Mouse (Mus musculus): Measurements from ENCODE around the gene Slc10a6. TPM values are rescaled to one million over a fixed set of nuclear protein-coding genes. Genes with fewer than 3 reads are reported as not detected.
A peak's percentile ranks its signal among the peaks of the same experiment; 100 is the strongest.

Gene Slc10a6
- polyA plus RNA-seq, 1 experiment from 2014 or later = 8.4 TPM

GRCm38 (mm10) chr5:103612316-103612715, 16.9 kb downstream of the Slc10a6 start:
- Histone ChIP-seq H3K27ac (no peak overlapping the region), H3K9me3 (no peaks in the 10 kb centered on the region), H3K4me1 (peaks cover 2% of the 10 kb centered on the region; the same call in 1 of the 2 replicates), H3K36me3 (no peaks in the 10 kb centered on the region), H3K4me2 (no peak overlapping the region), H3K9ac (no peak overlapping the region), H3K4me3 (no peak overlapping the region), H3K27me3 (no peaks in the 10 kb centered on the region)
- 79% methylated on average over 7 of the region's 7 CpGs for WGBS
- no peak for ATAC-seq (ENCODE audit: insufficient number of reproducible peaks, low FRiP score, low TSS enrichment, low read depth)

GRCm38 (mm10) chr5:103610856-103611472, 18.2 kb downstream of the Slc10a6 start:
- H3K27me3 ChIP-seq = no peaks in the 10 kb centered on the region
- ATAC-seq (ENCODE audit: insufficient number of reproducible peaks, low FRiP score, low TSS enrichment, low read depth) = no peak
- H3K36me3 ChIP-seq = no peaks in the 10 kb centered on the region
- no peaks in the 10 kb centered on the region for H3K4me1 ChIP-seq
- no peak overlapping the region for H3K9ac ChIP-seq
- peak overlapping the region; percentile 7; the same call in 1 of the 2 replicates for H3K27ac ChIP-seq
- H3K4me3 ChIP-seq = no peak overlapping the region
- WGBS = 80% methylated on average over 10 of the region's 10 CpGs
- H3K9me3 ChIP-seq = no peaks in the 10 kb centered on the region
- H3K4me2 ChIP-seq = no peak overlapping the region

GRCm38 (mm10) chr5:103610148-103610547, 19.1 kb downstream of the Slc10a6 start:
- H3K27me3 ChIP-seq = no peaks in the 10 kb centered on the region
- no peak overlapping the region for H3K27ac ChIP-seq
- H3K4me2 ChIP-seq = no peak overlapping the region
- H3K9ac ChIP-seq = no peak overlapping the region
- ATAC-seq (ENCODE audit: insufficient number of reproducible peaks, low FRiP score, low TSS enrichment, low read depth) = no peak
- no peaks in the 10 kb centered on the region for H3K36me3 ChIP-seq
- H3K4me3 ChIP-seq = no peak overlapping the region
- no peaks in the 10 kb centered on the region for H3K9me3 ChIP-seq
- no peaks in the 10 kb centered on the region for H3K4me1 ChIP-seq
- 56% methylated on average over 5 of the region's 5 CpGs for WGBS

- Histone ChIP-seq H3K27ac (no peak overlapping the region), H3K36me3 (no peaks in the 10 kb centered on the region), H3K4me2 (no peak overlapping the region), H3K27me3 (no peaks in the 10 kb centered on the region), H3K9ac (no peak overlapping the region), H3K4me1 (peaks cover 4% of the 10 kb centered on the region), H3K9me3 (no peaks in the 10 kb centered on the region), H3K4me3 (no peak overlapping the region)
- WGBS = 66% methylated on average over 7 of the region's 7 CpGs
- no peak for ATAC-seq (ENCODE audit: insufficient number of reproducible peaks, low FRiP score, low TSS enrichment, low read depth)
Measured at GRCm38 (mm10) chr5:103605707-103606106, 23.5 kb downstream of the Slc10a6 start.

GRCm38 (mm10) chr5:103603115-103603893, 25.9 kb downstream of the Slc10a6 start:
- WGBS = 64% methylated on average over 11 of the region's 11 CpGs

GRCm38 (mm10) chr5:103598881-103599280, 30.3 kb downstream of the Slc10a6 start:
- Histone ChIP-seq H3K4me1 (peaks cover 32% of the 10 kb centered on the region), H3K9ac (no peak overlapping the region), H3K27ac (peak overlapping the region; percentile 39), H3K27me3 (no peaks in the 10 kb centered on the region), H3K4me3 (no peak overlapping the region), H3K9me3 (no peaks in the 10 kb centered on the region), H3K36me3 (no peaks in the 10 kb centered on the region), H3K4me2 (no peak overlapping the region)
- WGBS = 54% methylated on average over 5 of the region's 5 CpGs
- no peak for ATAC-seq (ENCODE audit: insufficient number of reproducible peaks, low FRiP score, low TSS enrichment, low read depth)

More at GRCm38 (mm10) chr5:103603115-103603893, 25.9 kb downstream of the Slc10a6 start:
- no peak overlapping the region for H3K4me2 ChIP-seq
- no peak for ATAC-seq (ENCODE audit: insufficient number of reproducible peaks, low FRiP score, low TSS enrichment, low read depth)
- no peak overlapping the region for H3K9ac ChIP-seq
- H3K27ac ChIP-seq = no peak overlapping the region; the same call in 1 of the 2 replicates
- no peaks in the 10 kb centered on the region for H3K36me3 ChIP-seq
- peaks cover 19% of the 10 kb centered on the region for H3K4me1 ChIP-seq
- no peaks in the 10 kb centered on the region for H3K27me3 ChIP-seq
- no peaks in the 10 kb centered on the region for H3K9me3 ChIP-seq
- no peak overlapping the region for H3K4me3 ChIP-seq

- Histone ChIP-seq H3K9me3 (no peaks in the 10 kb centered on the region), H3K27me3 (no peaks in the 10 kb centered on the region), H3K36me3 (no peaks in the 10 kb centered on the region), H3K9ac (no peak overlapping the region), H3K4me3 (no peak overlapping the region), H3K27ac (peak overlapping the region; percentile 29; the same call in 1 of the 2 replicates), H3K4me2 (no peak overlapping the region), H3K4me1 (peaks cover 27% of the 10 kb centered on the region)
- 64% methylated on average over 9 of the region's 9 CpGs for WGBS
- ATAC-seq (ENCODE audit: insufficient number of reproducible peaks, low FRiP score, low TSS enrichment, low read depth) = no peak
Measured at GRCm38 (mm10) chr5:103598264-103598663, 30.9 kb downstream of the Slc10a6 start.

GRCm38 (mm10) chr5:103597604-103598003, 31.6 kb downstream of the Slc10a6 start:
- Histone ChIP-seq H3K4me3 (no peak overlapping the region), H3K9me3 (no peaks in the 10 kb centered on the region), H3K4me1 (peaks cover 27% of the 10 kb centered on the region), H3K36me3 (no peaks in the 10 kb centered on the region), H3K27ac (no peak overlapping the region), H3K4me2 (no peak overlapping the region), H3K9ac (no peak overlapping the region), H3K27me3 (no peaks in the 10 kb centered on the region)
- no peak for ATAC-seq (ENCODE audit: insufficient number of reproducible peaks, low FRiP score, low TSS enrichment, low read depth)
- 56% methylated on average over 6 of the region's 6 CpGs for WGBS

GRCm38 (mm10) chr5:103596467-103597146, 32.6 kb downstream of the Slc10a6 start:
- peak; percentile 67; the same call in 1 of the 2 replicates for ATAC-seq (ENCODE audit: insufficient number of reproducible peaks, low FRiP score, low TSS enrichment, low read depth)
- no peaks in the 10 kb centered on the region for H3K27me3 ChIP-seq
- 55% methylated on average over 14 of the region's 14 CpGs for WGBS
- H3K9me3 ChIP-seq = no peaks in the 10 kb centered on the region
- H3K36me3 ChIP-seq = no peaks in the 10 kb centered on the region
- no peak overlapping the region for H3K9ac ChIP-seq
- H3K4me1 ChIP-seq = peaks cover 27% of the 10 kb centered on the region
- H3K4me2 ChIP-seq = no peak overlapping the region
- H3K27ac ChIP-seq = peak overlapping the region; percentile 61; the same call in 1 of the 2 replicates
- no peak overlapping the region for H3K4me3 ChIP-seq

- Histone ChIP-seq H3K9ac (no peak overlapping the region), H3K36me3 (peaks cover 8% of the 10 kb centered on the region; the same call in 1 of the 2 replicates)
- ATAC-seq (ENCODE audit: insufficient number of reproducible peaks, low FRiP score, low TSS enrichment, low read depth) = no peak
Measured at GRCm38 (mm10) chr5:103595394-103596226, 33.6 kb downstream of the Slc10a6 start.

GRCm38 (mm10) chr5:103593575-103593974, 35.6 kb downstream of the Slc10a6 start:
- H3K27ac ChIP-seq = no peak overlapping the region
- no peak overlapping the region for H3K9ac ChIP-seq
- H3K4me1 ChIP-seq = peaks cover 15% of the 10 kb centered on the region
- no peak overlapping the region for H3K4me3 ChIP-seq
- H3K9me3 ChIP-seq = no peaks in the 10 kb centered on the region
- peaks cover 8% of the 10 kb centered on the region; the same call in 1 of the 2 replicates for H3K36me3 ChIP-seq
- H3K27me3 ChIP-seq = no peaks in the 10 kb centered on the region
- H3K4me2 ChIP-seq = no peak overlapping the region
- no peak for ATAC-seq (ENCODE audit: insufficient number of reproducible peaks, low FRiP score, low TSS enrichment, low read depth)
- WGBS = 89% methylated on average over 9 of the region's 9 CpGs

More at GRCm38 (mm10) chr5:103595394-103596226, 33.6 kb downstream of the Slc10a6 start:
- H3K4me1 ChIP-seq = peaks cover 27% of the 10 kb centered on the region
- no peaks in the 10 kb centered on the region for H3K9me3 ChIP-seq
- H3K27ac ChIP-seq = peak overlapping the region; percentile 59
- 35% methylated on average over 13 of the region's 13 CpGs for WGBS
- no peak overlapping the region for H3K4me3 ChIP-seq
- no peak overlapping the region for H3K4me2 ChIP-seq
- no peaks in the 10 kb centered on the region for H3K27me3 ChIP-seq

Measured in limb, embryonic 15.5 days (tissue).